Mouse (Mus musculus): ENCODE measurements around the gene Fgfr2. TPM values are rescaled to one million over a fixed set of nuclear protein-coding genes. Genes with fewer than 3 reads are reported as not detected.
"Not testable (repeated sequence)": the region's sequence is repeated elsewhere in the genome, so short reads cannot be mapped to it uniquely, and the experiment has no call there.

The Fgfr2 gene
- polyA plus RNA-seq, 1 experiment from 2014 or later, result 24.9 TPM

GRCm38 (mm10) chr7:130390060-130390459, 2733.1 kb downstream of the Fgfr2 start:
- ATAC-seq (replicated peaks; ENCODE audit: insufficient number of reproducible peaks, low FRiP score, low TSS enrichment); H3K36me3 ChIP-seq (ENCODE audit: control insufficient read depth, insufficient read depth, low read length); H3K27me3 ChIP-seq (ENCODE audit: control insufficient read depth, insufficient read depth, low read length); H3K27ac ChIP-seq (ENCODE audit: low read depth, low read length); H3K9me3 ChIP-seq (replicated peaks; ENCODE audit: control insufficient read depth, low read length); H3K4me2 ChIP-seq; H3K9ac ChIP-seq (ENCODE audit: low read depth, low read length); H3K4me3 ChIP-seq (ENCODE audit: low read depth, low read length); H3K4me1 ChIP-seq (ENCODE audit: control insufficient read depth, insufficient read depth, low read length): not testable (repeated sequence)
- WGBS (ENCODE audit: insufficient replicate concordance), result 96% methylated on average over 1 of the region's 1 CpGs

GRCm38 (mm10) chr7:130386308-130386707, 2736.8 kb downstream of the Fgfr2 start:
- Histone ChIP-seq H3K36me3 (ENCODE audit: control insufficient read depth, insufficient read depth, low read length) (no peaks in the 10 kb centered on the region; the same call in 1 of the 2 replicates), H3K27me3 (ENCODE audit: control insufficient read depth, insufficient read depth, low read length) (no peaks in the 10 kb centered on the region), H3K4me3 (ENCODE audit: low read depth, low read length) (no peak overlapping the region), H3K9me3 (replicated peaks; ENCODE audit: control insufficient read depth, low read length) (no peaks in the 10 kb centered on the region), H3K4me1 (ENCODE audit: control insufficient read depth, insufficient read depth, low read length) (no peaks in the 10 kb centered on the region), H3K4me2 (no peak overlapping the region), H3K9ac (ENCODE audit: low read depth, low read length) (no peak overlapping the region), H3K27ac (ENCODE audit: low read depth, low read length) (no peak overlapping the region)
- no peak for ATAC-seq (replicated peaks; ENCODE audit: insufficient number of reproducible peaks, low FRiP score, low TSS enrichment)
- 81% methylated on average over 3 of the region's 3 CpGs for WGBS (ENCODE audit: insufficient replicate concordance)

DNA sequence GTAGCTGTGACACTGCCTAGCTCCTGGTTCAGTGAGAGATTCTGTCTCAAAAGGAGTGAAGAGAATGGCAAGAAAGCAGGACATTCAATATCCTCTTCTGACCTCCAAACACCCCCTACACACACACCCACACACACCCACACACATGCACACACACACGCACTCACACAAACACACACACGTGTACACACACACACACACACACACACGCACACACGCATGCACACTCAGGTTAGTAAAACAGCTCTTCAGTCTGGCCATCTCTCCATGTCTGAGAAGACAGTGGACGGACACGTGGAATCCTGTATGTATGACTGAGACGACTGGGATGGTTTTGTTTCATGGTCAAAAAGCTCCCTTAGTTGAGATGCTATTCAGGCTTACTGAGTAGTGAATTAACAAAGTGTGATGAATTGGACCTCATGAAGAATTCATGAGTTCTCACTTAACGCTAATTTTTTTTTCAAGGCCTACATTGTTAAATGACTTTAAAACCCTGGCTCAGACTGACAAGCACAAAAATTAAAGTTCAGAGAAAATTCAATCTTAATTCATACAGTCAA, 2737.3 kb downstream of the Fgfr2 start:
- Histone ChIP-seq H3K9ac (ENCODE audit: low read depth, low read length) (no peak overlapping the region), H3K4me3 (ENCODE audit: low read depth, low read length) (no peak overlapping the region), H3K4me1 (ENCODE audit: control insufficient read depth, insufficient read depth, low read length) (no peaks in the 10 kb centered on the region), H3K27me3 (ENCODE audit: control insufficient read depth, insufficient read depth, low read length) (no peaks in the 10 kb centered on the region), H3K4me2 (no peak overlapping the region), H3K9me3 (replicated peaks; ENCODE audit: control insufficient read depth, low read length) (no peaks in the 10 kb centered on the region), H3K27ac (ENCODE audit: low read depth, low read length) (no peak overlapping the region), H3K36me3 (ENCODE audit: control insufficient read depth, insufficient read depth, low read length) (no peaks in the 10 kb centered on the region; the same call in 1 of the 2 replicates)
- ATAC-seq (replicated peaks; ENCODE audit: insufficient number of reproducible peaks, low FRiP score, low TSS enrichment), result no peak
- 92% methylated on average over 8 of the region's 8 CpGs for WGBS (ENCODE audit: insufficient replicate concordance)

- Histone ChIP-seq H3K27me3 (ENCODE audit: control insufficient read depth, insufficient read depth, low read length) (no peaks in the 10 kb centered on the region), H3K27ac (ENCODE audit: low read depth, low read length) (no peak overlapping the region), H3K9me3 (replicated peaks; ENCODE audit: control insufficient read depth, low read length) (no peaks in the 10 kb centered on the region), H3K4me2 (no peak overlapping the region), H3K4me3 (ENCODE audit: low read depth, low read length) (no peak overlapping the region), H3K36me3 (ENCODE audit: control insufficient read depth, insufficient read depth, low read length) (no peaks in the 10 kb centered on the region), H3K9ac (ENCODE audit: low read depth, low read length) (no peak overlapping the region), H3K4me1 (ENCODE audit: control insufficient read depth, insufficient read depth, low read length) (no peaks in the 10 kb centered on the region)
- ATAC-seq (replicated peaks; ENCODE audit: insufficient number of reproducible peaks, low FRiP score, low TSS enrichment), result no peak
- 96% methylated on average over 13 of the region's 13 CpGs for WGBS (ENCODE audit: insufficient replicate concordance)
Measured at GRCm38 (mm10) chr7:130382126-130382525, 2741.0 kb downstream of the Fgfr2 start.

GRCm38 (mm10) chr7:130381387-130381951, 2741.7 kb downstream of the Fgfr2 start:
- no peak overlapping the region for H3K9ac ChIP-seq (ENCODE audit: low read depth, low read length)
- H3K4me3 ChIP-seq (ENCODE audit: low read depth, low read length), result no peak overlapping the region
- H3K27ac ChIP-seq (ENCODE audit: low read depth, low read length), result no peak overlapping the region
- no peak for ATAC-seq (replicated peaks; ENCODE audit: insufficient number of reproducible peaks, low FRiP score, low TSS enrichment)
- H3K9me3 ChIP-seq (replicated peaks; ENCODE audit: control insufficient read depth, low read length), result no peaks in the 10 kb centered on the region
- no peaks in the 10 kb centered on the region for H3K36me3 ChIP-seq (ENCODE audit: control insufficient read depth, insufficient read depth, low read length)
- H3K4me2 ChIP-seq, result no peak overlapping the region
- H3K27me3 ChIP-seq (ENCODE audit: control insufficient read depth, insufficient read depth, low read length), result no peaks in the 10 kb centered on the region
- no peaks in the 10 kb centered on the region for H3K4me1 ChIP-seq (ENCODE audit: control insufficient read depth, insufficient read depth, low read length)
- WGBS (ENCODE audit: insufficient replicate concordance), result 87% methylated on average over 8 of the region's 8 CpGs

- Histone ChIP-seq H3K9ac (ENCODE audit: low read depth, low read length) (no peak overlapping the region), H3K9me3 (replicated peaks; ENCODE audit: control insufficient read depth, low read length) (no peaks in the 10 kb centered on the region), H3K36me3 (ENCODE audit: control insufficient read depth, insufficient read depth, low read length) (no peaks in the 10 kb centered on the region), H3K4me2 (no peak overlapping the region), H3K4me3 (ENCODE audit: low read depth, low read length) (no peak overlapping the region), H3K4me1 (ENCODE audit: control insufficient read depth, insufficient read depth, low read length) (no peaks in the 10 kb centered on the region), H3K27ac (ENCODE audit: low read depth, low read length) (no peak overlapping the region), H3K27me3 (ENCODE audit: control insufficient read depth, insufficient read depth, low read length) (no peaks in the 10 kb centered on the region)
- WGBS (ENCODE audit: insufficient replicate concordance), result 86% methylated on average over 8 of the region's 8 CpGs
- no peak for ATAC-seq (replicated peaks; ENCODE audit: insufficient number of reproducible peaks, low FRiP score, low TSS enrichment)
Measured at GRCm38 (mm10) chr7:130380769-130381355, 2742.3 kb downstream of the Fgfr2 start.

GRCm38 (mm10) chr7:130380367-130380766, 2742.8 kb downstream of the Fgfr2 start:
- H3K4me1 ChIP-seq (ENCODE audit: control insufficient read depth, insufficient read depth, low read length), result no peaks in the 10 kb centered on the region
- WGBS (ENCODE audit: insufficient replicate concordance), result 94% methylated on average over 7 of the region's 7 CpGs
- H3K9ac ChIP-seq (ENCODE audit: low read depth, low read length), result no peak overlapping the region
- no peak overlapping the region for H3K4me3 ChIP-seq (ENCODE audit: low read depth, low read length)
- no peak for ATAC-seq (replicated peaks; ENCODE audit: insufficient number of reproducible peaks, low FRiP score, low TSS enrichment)
- H3K4me2 ChIP-seq, result no peak overlapping the region
- no peaks in the 10 kb centered on the region for H3K9me3 ChIP-seq (replicated peaks; ENCODE audit: control insufficient read depth, low read length)
- no peak overlapping the region for H3K27ac ChIP-seq (ENCODE audit: low read depth, low read length)
- H3K27me3 ChIP-seq (ENCODE audit: control insufficient read depth, insufficient read depth, low read length), result no peaks in the 10 kb centered on the region
- H3K36me3 ChIP-seq (ENCODE audit: control insufficient read depth, insufficient read depth, low read length), result no peaks in the 10 kb centered on the region

GRCm38 (mm10) chr7:130379886-130380285, 2743.3 kb downstream of the Fgfr2 start:
- H3K4me1 ChIP-seq (ENCODE audit: control insufficient read depth, insufficient read depth, low read length), result no peaks in the 10 kb centered on the region
- H3K9ac ChIP-seq (ENCODE audit: low read depth, low read length), result no peak overlapping the region
- H3K9me3 ChIP-seq (replicated peaks; ENCODE audit: control insufficient read depth, low read length), result no peaks in the 10 kb centered on the region
- no peak for ATAC-seq (replicated peaks; ENCODE audit: insufficient number of reproducible peaks, low FRiP score, low TSS enrichment)
- 86% methylated on average over 5 of the region's 5 CpGs for WGBS (ENCODE audit: insufficient replicate concordance)
- H3K4me2 ChIP-seq, result no peak overlapping the region
- no peaks in the 10 kb centered on the region for H3K36me3 ChIP-seq (ENCODE audit: control insufficient read depth, insufficient read depth, low read length)
- no peak overlapping the region for H3K27ac ChIP-seq (ENCODE audit: low read depth, low read length)
- no peaks in the 10 kb centered on the region for H3K27me3 ChIP-seq (ENCODE audit: control insufficient read depth, insufficient read depth, low read length)
- no peak overlapping the region for H3K4me3 ChIP-seq (ENCODE audit: low read depth, low read length)

GRCm38 (mm10) chr7:130378308-130378707, 2744.8 kb downstream of the Fgfr2 start:
- 76% methylated on average over 3 of the region's 3 CpGs for whole genome bisulfite sequencing (ENCODE audit: insufficient replicate concordance)
- ATAC-seq (replicated peaks; ENCODE audit: insufficient number of reproducible peaks, low FRiP score, low TSS enrichment), result no peak

More at GRCm38 (mm10) chr7:130378308-130378707, 2744.8 kb downstream of the Fgfr2 start:
- no peak overlapping the region for H3K4me2 ChIP-seq
- H3K27ac ChIP-seq (ENCODE audit: low read depth, low read length), result no peak overlapping the region
- no peaks in the 10 kb centered on the region for H3K4me1 ChIP-seq (ENCODE audit: control insufficient read depth, insufficient read depth, low read length)
- H3K36me3 ChIP-seq (ENCODE audit: control insufficient read depth, insufficient read depth, low read length), result no peaks in the 10 kb centered on the region
- no peak overlapping the region for H3K4me3 ChIP-seq (ENCODE audit: low read depth, low read length)
- no peaks in the 10 kb centered on the region for H3K27me3 ChIP-seq (ENCODE audit: control insufficient read depth, insufficient read depth, low read length)
- no peaks in the 10 kb centered on the region for H3K9me3 ChIP-seq (replicated peaks; ENCODE audit: control insufficient read depth, low read length)
- H3K9ac ChIP-seq (ENCODE audit: low read depth, low read length), result no peak overlapping the region

Measured in heart, embryonic 11.5 days (tissue).